Comparison of ENCODE assay signal across 12 mouse cellular contexts in genomic region chr7:128777201-128777600, GRCm38 (mm10).
"Had no signal": no experiment of that assay in that cellular context is flagged by ENCODE, and none has a peak within 500 bp of the region (broad histone marks: within the 10 kb centered on the region; RNA-seq: fewer than 3 reads in every experiment).

No protein-coding gene starts in this region.

- DNase-seq: gastrocnemius, adult 2 months; gastrocnemius, postnatal 10 days; gastrocnemius, postnatal 25 days; heart, adult 2 months; heart, postnatal 10 days; kidney, adult 11 months; kidney, adult 2 months; kidney, postnatal 10 days; kidney, postnatal 25 days; kidney, postnatal 4 days; liver; lung, adult 18-20 months had no signal
